Mouse (Mus musculus) MEL (cell line): ENCODE measurements around the gene Ptx4. TPM values are rescaled to one million over a fixed set of nuclear protein-coding genes. Genes with fewer than 3 reads are reported as not detected.

ENCODE experiments used
- DNase-seq: peaks from one replicate; pipeline ENCODE4 v3.0.0; 2011; ENCODE audit warnings: low read depth, low spot score
- H3K27ac ChIP-seq: 2 replicates; pipeline ENCODE4 v1.5.1; 2012; ENCODE audit warnings: low read depth, mild to moderate bottlenecking, control low read depth, low read length, moderate library complexity; ENCODE audit not compliant: control insufficient read depth
- H3K27me3 ChIP-seq, 2 experiments: fragments of 150-350 bp in 1 of 2; sonication (generic) in 1 of 2; 2 replicates each; pipeline ENCODE4 v1.6.1; 2012; ENCODE audit warnings: low read length in 2 of 2, mild to moderate bottlenecking in 2 of 2, improper control_type of control experiment in 1 of 2, moderate library complexity in 1 of 2; ENCODE audit not compliant: insufficient read depth in 2 of 2, control insufficient read depth in 1 of 2
- H3K36me3 ChIP-seq, 2 experiments: 2 replicates each; pipeline ENCODE4 v1.6.1; 2012 to 2014; ENCODE audit warnings: low read length in 2 of 2, improper control_type of control experiment in 1 of 2, inconsistent platforms in 1 of 2, mild to moderate bottlenecking in 1 of 2; ENCODE audit not compliant: insufficient read depth in 2 of 2, control insufficient read depth in 1 of 2
- H3K4me1 ChIP-seq, 2 experiments: fragments of 150-350 bp in 1 of 2; sonication (generic) in 1 of 2; 2 replicates each; pipeline ENCODE4 v1.6.1; 2012; ENCODE audit warnings: low read length in 2 of 2, improper control_type of control experiment in 1 of 2, mild to moderate bottlenecking in 1 of 2; ENCODE audit not compliant: insufficient read depth in 2 of 2, control insufficient read depth in 1 of 2
- H3K4me3 ChIP-seq, 2 experiments: fragments of 150-350 bp in 1 of 2; sonication (generic) in 1 of 2; 2 replicates each; pipeline ENCODE4 v1.5.1; 2012; ENCODE audit warnings: low read depth in 2 of 2, low read length in 2 of 2, mild to moderate bottlenecking in 2 of 2, moderate library complexity in 2 of 2, control low read depth in 1 of 2, improper control_type of control experiment in 1 of 2; ENCODE audit not compliant: control insufficient read depth in 1 of 2, insufficient read depth in 1 of 2
- H3K79me2 ChIP-seq: 2 replicates; pipeline ENCODE4 v1.6.1; 2012; ENCODE audit warnings: mild to moderate bottlenecking, low read length, moderate library complexity; ENCODE audit not compliant: control insufficient read depth, poor library complexity, insufficient read depth
- H3K9ac ChIP-seq: 2 replicates; pipeline ENCODE4 v1.6.1; 2012; ENCODE audit warnings: low read depth, mild to moderate bottlenecking, control low read depth, low read length, moderate library complexity; ENCODE audit not compliant: control insufficient read depth, poor library complexity, severe bottlenecking
- H3K9me3 ChIP-seq: fragments of 150-350 bp; sonication (generic); replicated peaks from 2 replicates; pipeline ENCODE4 v1.6.1; 2012; ENCODE audit warnings: mild to moderate bottlenecking, low read length, improper control_type of control experiment, moderate library complexity; ENCODE audit not compliant: insufficient read depth
- BHLHE40 ChIP-seq: IDR thresholded peaks from 2 replicates; pipeline ENCODE4 v1.6.1; 2012; ENCODE audit warnings: low read depth, mild to moderate bottlenecking, inconsistent platforms, low read length, improper control_type of control experiment, borderline replicate concordance
- CHD1 ChIP-seq: IDR thresholded peaks from 2 replicates; pipeline ENCODE4 v1.6.1; 2012; ENCODE audit warnings: low read depth, mild to moderate bottlenecking, inconsistent platforms, low read length, improper control_type of control experiment
- CHD2 ChIP-seq: IDR thresholded peaks from 2 replicates; pipeline ENCODE4 v1.6.1; 2011; ENCODE audit warnings: low read length, improper control_type of control experiment
- CTCF ChIP-seq, 3 experiments: IDR thresholded peaks in 2 of 3; conservative IDR thresholded peaks in 1 of 3; 2 replicates each; pipeline ENCODE4 v1.5.1; 2011 to 2012; ENCODE audit warnings: low read length in 3 of 3, low read depth in 2 of 3, mild to moderate bottlenecking in 2 of 3, improper control_type of control experiment in 1 of 3, inconsistent platforms in 1 of 3, mixed read lengths in 1 of 3, moderate library complexity in 1 of 3; ENCODE audit not compliant: control insufficient read depth in 1 of 3, insufficient read depth in 1 of 3, poor library complexity in 1 of 3, severe bottlenecking in 1 of 3
- ELF1 ChIP-seq: IDR thresholded peaks from 2 replicates; pipeline ENCODE4 v1.6.1; 2014; ENCODE audit warnings: low read depth, mild to moderate bottlenecking, inconsistent platforms, low read length, improper control_type of control experiment, moderate library complexity
- ETS1 ChIP-seq: IDR thresholded peaks from 2 replicates; pipeline ENCODE4 v1.6.1; 2012; ENCODE audit warnings: low read depth, mild to moderate bottlenecking, inconsistent platforms, low read length, improper control_type of control experiment, moderate library complexity
- GABPA ChIP-seq: IDR thresholded peaks from 2 replicates; pipeline ENCODE4 v1.6.1; 2012; ENCODE audit warnings: low read depth, mild to moderate bottlenecking, inconsistent platforms, low read length, improper control_type of control experiment, moderate library complexity
- GATA1 ChIP-seq: IDR thresholded peaks from 2 replicates; pipeline ENCODE4 v1.6.1; 2011; ENCODE audit warnings: low read depth, low read length, improper control_type of control experiment
- HCFC1 ChIP-seq: IDR thresholded peaks from 2 replicates; pipeline ENCODE4 v1.6.1; 2012; ENCODE audit warnings: low read depth, mild to moderate bottlenecking, inconsistent platforms, low read length, improper control_type of control experiment, moderate library complexity
- JUND ChIP-seq: IDR thresholded peaks from 2 replicates; pipeline ENCODE4 v1.6.1; 2011; ENCODE audit warnings: low read depth, mild to moderate bottlenecking, improper control_type of control experiment, low read length
- KAT2A ChIP-seq: conservative IDR thresholded peaks from 2 replicates; pipeline ENCODE4 v1.6.1; 2012; ENCODE audit warnings: low read depth, low read length, improper control_type of control experiment, inconsistent platforms
- MAFK ChIP-seq: IDR thresholded peaks from 2 replicates; pipeline ENCODE4 v1.6.1; 2011; ENCODE audit warnings: low read depth, mild to moderate bottlenecking, low read length, improper control_type of control experiment, borderline replicate concordance
- MAX ChIP-seq: IDR thresholded peaks from 2 replicates; pipeline ENCODE4 v1.6.1; 2011; ENCODE audit warnings: low read length, improper control_type of control experiment
- MAZ ChIP-seq: IDR thresholded peaks from 2 replicates; pipeline ENCODE4 v1.6.1; 2012; ENCODE audit warnings: low read depth, mild to moderate bottlenecking, inconsistent platforms, low read length, improper control_type of control experiment
- MEF2A ChIP-seq: IDR thresholded peaks from 2 replicates; pipeline ENCODE4 v1.6.1; 2014; ENCODE audit warnings: low read depth, mild to moderate bottlenecking, inconsistent platforms, low read length, improper control_type of control experiment; ENCODE audit not compliant: poor library complexity, insufficient replicate concordance, severe bottlenecking; ENCODE audit errors: extremely low read depth
- MXI1 ChIP-seq: IDR thresholded peaks from 2 replicates; pipeline ENCODE4 v1.6.1; 2011; ENCODE audit warnings: mild to moderate bottlenecking, low read depth, low read length, improper control_type of control experiment
- MYB ChIP-seq: IDR thresholded peaks from 2 replicates; pipeline ENCODE4 v1.6.1; 2011; ENCODE audit warnings: mild to moderate bottlenecking, low read depth, low read length, improper control_type of control experiment
- MYC ChIP-seq: IDR thresholded peaks from 2 replicates; pipeline ENCODE4 v1.6.1; 2011; ENCODE audit warnings: low read depth, mild to moderate bottlenecking, low read length, improper control_type of control experiment, moderate library complexity
- POLR2A ChIP-seq, 2 experiments: IDR thresholded peaks; 2 replicates each; pipeline ENCODE4 v1.6.1; 2011 to 2012; ENCODE audit warnings: low read length in 2 of 2, mild to moderate bottlenecking in 2 of 2, control low read depth in 1 of 2, improper control_type of control experiment in 1 of 2, low read depth in 1 of 2, moderate library complexity in 1 of 2; ENCODE audit not compliant: control insufficient read depth in 1 of 2, insufficient read depth in 1 of 2, poor library complexity in 1 of 2
- POLR2AphosphoS2 ChIP-seq: IDR thresholded peaks from 2 replicates; pipeline ENCODE4 v1.6.1; 2011; ENCODE audit warnings: low read length, improper control_type of control experiment
- POLR2AphosphoS5 ChIP-seq: IDR thresholded peaks from 2 replicates; pipeline ENCODE4 v1.6.1; 2012; ENCODE audit warnings: low read depth, borderline replicate concordance, mild to moderate bottlenecking, inconsistent platforms, low read length, moderate library complexity, mixed read lengths
- RAD21 ChIP-seq: IDR thresholded peaks from 2 replicates; pipeline ENCODE4 v1.6.1; 2011; ENCODE audit warnings: mild to moderate bottlenecking, low read depth, low read length, improper control_type of control experiment
- SIN3A ChIP-seq: IDR thresholded peaks from 2 replicates; pipeline ENCODE4 v1.6.1; 2012; ENCODE audit warnings: low read length, improper control_type of control experiment, inconsistent platforms
- TAL1 ChIP-seq: IDR thresholded peaks from 2 replicates; pipeline ENCODE4 v1.6.1; 2012; ENCODE audit warnings: mild to moderate bottlenecking, inconsistent platforms, low read length, moderate library complexity, mixed read lengths
- TBP ChIP-seq: IDR thresholded peaks from 2 replicates; pipeline ENCODE4 v1.8.0; 2011; ENCODE audit warnings: low read depth, low read length, improper control_type of control experiment
- TCF12 ChIP-seq: IDR thresholded peaks from 2 replicates; pipeline ENCODE4 v1.6.1; 2014; ENCODE audit warnings: low read depth, mild to moderate bottlenecking, inconsistent platforms, low read length, improper control_type of control experiment, moderate library complexity
- UBTF ChIP-seq: IDR thresholded peaks from 2 replicates; pipeline ENCODE4 v1.6.1; 2012; ENCODE audit warnings: low read depth, mild to moderate bottlenecking, inconsistent platforms, low read length, improper control_type of control experiment, moderate library complexity, borderline replicate concordance; ENCODE audit not compliant: insufficient read depth
- USF2 ChIP-seq, 2 experiments: IDR thresholded peaks; 2 replicates each; pipeline ENCODE4 v1.6.1; 2011 to 2012; ENCODE audit warnings: improper control_type of control experiment in 2 of 2, low read length in 2 of 2, borderline replicate concordance in 1 of 2, inconsistent platforms in 1 of 2, low read depth in 1 of 2, mild to moderate bottlenecking in 1 of 2; ENCODE audit not compliant: insufficient read depth in 1 of 2
- ZC3H11A ChIP-seq: IDR thresholded peaks from 2 replicates; pipeline ENCODE4 v1.6.1; 2012; ENCODE audit warnings: low read depth, mild to moderate bottlenecking, inconsistent platforms, low read length, improper control_type of control experiment
- ZKSCAN1 ChIP-seq: IDR thresholded peaks from 2 replicates; pipeline ENCODE4 v1.6.1; 2012; ENCODE audit warnings: low read depth, mild to moderate bottlenecking, inconsistent platforms, low read length, improper control_type of control experiment, moderate library complexity
- ZMIZ1 ChIP-seq: IDR thresholded peaks from 2 replicates; pipeline ENCODE4 v1.6.1; 2012; ENCODE audit warnings: low read depth, mild to moderate bottlenecking, inconsistent platforms, low read length, improper control_type of control experiment, moderate library complexity
- ZNF384 ChIP-seq: IDR thresholded peaks from 2 replicates; pipeline ENCODE4 v1.6.1; 2012; ENCODE audit warnings: low read depth, mild to moderate bottlenecking, inconsistent platforms, low read length, improper control_type of control experiment
- polyA plus RNA-seq, 2 experiments: library from polyadenylated mRNA; stranded (reverse) in 1 of 2; unstranded in 1 of 2; fragments of >175 nt in 1 of 2; fragments of >200 nt in 1 of 2; gene quantifications; 2 replicates each; pipeline versions ENCODE4 v1.2.1 to v1.2.4; 2012; ENCODE audit warnings: low replicate concordance in 2 of 2, low read depth in 1 of 2; ENCODE audit not compliant: insufficient read length in 2 of 2, insufficient read depth in 1 of 2, missing spikeins in 1 of 2
- total RNA-seq: library from RNA; depleted of rRNA; stranded (reverse); fragments of 300-350 nt; gene quantifications from 2 replicates; pipeline ENCODE4 v1.2.3, GENCODE M21; 2012

The Ptx4 gene
- total and polyA plus RNA-seq, 3 experiments = not detected

DNA sequence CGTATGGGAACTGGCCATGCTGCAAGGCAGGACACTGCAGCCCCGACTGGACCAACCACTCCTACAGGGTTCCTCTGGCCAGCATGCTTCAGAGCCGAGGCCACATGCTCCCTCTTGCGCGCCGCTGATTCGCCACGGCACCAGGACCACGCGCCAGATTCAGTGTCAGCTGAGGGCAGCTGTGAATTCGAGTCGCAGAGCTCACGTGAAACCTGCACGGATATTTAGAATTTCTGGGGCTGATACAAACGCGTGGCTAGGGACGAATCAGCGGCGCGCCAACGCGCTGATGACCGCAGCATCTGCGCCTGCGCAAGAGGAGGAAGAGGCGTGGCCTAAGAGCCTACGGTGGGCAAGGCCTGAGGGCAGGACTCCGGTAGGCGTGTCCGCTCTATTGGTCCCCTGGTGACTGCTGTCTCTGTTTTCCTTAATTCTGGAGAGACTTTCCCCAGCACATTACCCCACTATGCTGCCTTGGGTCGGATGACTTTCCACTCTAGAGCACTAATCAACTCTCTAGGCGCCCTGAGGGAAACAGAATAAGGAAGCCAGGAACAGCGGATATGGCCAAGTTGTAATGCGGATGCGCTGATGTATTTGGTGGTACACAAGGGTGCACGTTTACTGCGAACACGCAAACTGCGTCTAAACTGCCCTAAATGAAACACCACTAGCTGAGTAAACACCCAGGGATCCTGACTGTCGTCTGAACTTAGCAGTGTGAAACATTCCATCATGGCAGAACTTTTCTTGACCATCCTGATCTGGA lies 4.7 kb upstream of the Ptx4 start, which contains the start of gene Telo2 (continued):
- peak; percentile 82 for TF ChIP-seq HCFC1
- no peak for TF ChIP-seq CTCF (IDR thresholded peaks at IDR 0.05 in 2 of 3, conservative IDR thresholded peaks at IDR 0.05 in 1 of 3; ENCODE audit: control insufficient read depth in 1 of 3, insufficient read depth in 1 of 3, low read depth in 2 of 3, low read length in 3 of 3, poor library complexity in 1 of 3, severe bottlenecking in 1 of 3)
- no peak for TF ChIP-seq RAD21
- TF ChIP-seq, all 39 proteins: peak for 14

DNA sequence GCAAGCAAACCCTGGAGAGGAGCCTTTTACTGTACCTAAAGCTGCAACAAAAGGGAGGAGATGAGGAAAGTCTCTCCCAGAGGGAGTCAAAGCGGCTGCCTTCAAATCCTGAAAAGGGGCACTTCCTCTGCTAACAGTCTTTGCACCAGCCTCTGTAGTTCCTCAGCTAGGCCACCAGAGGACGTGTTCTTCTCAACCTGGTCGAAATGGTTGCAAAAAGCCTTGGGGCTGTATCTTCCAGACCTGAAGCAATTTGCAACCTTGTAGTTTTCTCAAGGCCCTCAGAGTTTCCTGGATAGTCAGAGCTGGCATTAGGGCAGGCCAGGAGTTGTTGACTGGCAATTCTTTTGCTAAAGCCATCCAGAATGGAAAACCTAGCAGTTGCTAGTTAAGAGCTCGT lies 3.3 kb upstream of the Ptx4 start:
- Histone ChIP-seq H3K36me3 (peaks cover 2 to 4% of the 10 kb centered on the region in 2 experiments; a peak in 2 of 4 replicates), H3K9me3 (no peaks in the 10 kb centered on the region), H3K9ac (0 out of 2 replicates have a peak overlapping the region, but pooled peaks have one; percentile 15), H3K27ac (no peak overlapping the region), H3K27me3 (peaks cover 0 to 6% of the 10 kb centered on the region in 2 experiments; a peak in 2 of 4 replicates), H3K4me1 (peaks cover 0 to 13% of the 10 kb centered on the region in 2 experiments; a peak in 2 of 4 replicates), H3K4me3 (no peak overlapping the region), H3K79me2 (peaks cover 11% of the 10 kb centered on the region)
- peak; percentile 87 for DNase-seq
- TF ChIP-seq KAT2A (no peak), MAZ (0 out of 2 replicates have a peak, but pooled peaks have one; percentile 43), ZKSCAN1 (no peak), POLR2A (IDR thresholded peaks at IDR 0.05; ENCODE audit: control insufficient read depth in 1 of 2, insufficient read depth in 1 of 2, low read depth in 1 of 2, low read length in 2 of 2, poor library complexity in 1 of 2) (no peak), TCF12 (no peak), POLR2AphosphoS5 (no peak), SIN3A (peak; percentile 70; the same call in 1 of the 2 replicates), CHD1 (no peak), POLR2AphosphoS2 (no peak), ELF1 (0 out of 2 replicates have a peak, but pooled peaks have one; percentile 37), RAD21 (peak; percentile 80), UBTF (no peak), USF2 (IDR thresholded peaks at IDR 0.05; ENCODE audit: borderline replicate concordance in 1 of 2, insufficient read depth in 1 of 2, low read depth in 1 of 2, low read length in 2 of 2) (no peak), MAFK (no peak), TAL1 (no peak), GABPA (no peak), MEF2A (no peak), JUND (peak; percentile 63), ETS1 (no peak), CHD2 (no peak), MAX (peak; percentile 45), BHLHE40 (0 out of 2 replicates have a peak, but pooled peaks have one; percentile 25), ZMIZ1 (no peak), MXI1 (no peak), GATA1 (no peak), TBP (0 out of 2 replicates have a peak, but pooled peaks have one; percentile 19), MYC (0 out of 2 replicates have a peak, but pooled peaks have one; percentile 39), MYB (no peak), HCFC1 (peak; percentile 65), ZNF384 (peak; percentile 36; the same call in 1 of the 2 replicates), ZC3H11A (peak; percentile 79), CTCF (IDR thresholded peaks at IDR 0.05 in 2 of 3, conservative IDR thresholded peaks at IDR 0.05 in 1 of 3; ENCODE audit: control insufficient read depth in 1 of 3, insufficient read depth in 1 of 3, low read depth in 2 of 3, low read length in 3 of 3, poor library complexity in 1 of 3, severe bottlenecking in 1 of 3) (peak; percentile 82 to 99 (median 94))
